Mouse (Mus musculus): ENCODE measurements around the gene Naip6.
"Not testable (repeated sequence)": the region's sequence is repeated elsewhere in the genome, so short reads cannot be mapped to it uniquely, and the experiment has no call there.

- TF ChIP-seq POLR2A (IDR thresholded peaks at IDR 0.05; ENCODE audit: insufficient read depth, low read length); CTCF (IDR thresholded peaks at IDR 0.05; ENCODE audit: low read depth, low read length): not testable (repeated sequence)
Observed at GRCm38 (mm10) chr13:100352315-100352714, 34.8 kb upstream of the Naip6 start.
